Mouse (Mus musculus): ENCODE measurements around the gene Nfe2.
"Not testable (repeated sequence)": the region's sequence is repeated elsewhere in the genome, so short reads cannot be mapped to it uniquely, and the experiment has no call there.

The Nfe2 gene

GRCm38 (mm10) chr15:103284647-103285046 lies 26.4 kb upstream of the Nfe2 start:
- TF ChIP-seq NANOG (IDR thresholded peaks at IDR 0.05; ENCODE audit: borderline replicate concordance, low read length) (no peak), POU5F1 (IDR thresholded peaks at IDR 0.05; ENCODE audit: borderline replicate concordance, low read length) (no peak), CTCF (conservative IDR thresholded peaks at IDR 0.05; ENCODE audit: low read length) (no peak)
- H3K4me1 ChIP-seq (replicated peaks; ENCODE audit: low read depth, low read length): peaks cover 30% of the 10 kb centered on the region
- H3K27me3 ChIP-seq (ENCODE audit: insufficient read depth, low read length): no peaks in the 10 kb centered on the region
- no peak overlapping the region for H3K4me3 ChIP-seq (replicated peaks; ENCODE audit: low read length)
- H3K9me3 ChIP-seq (ENCODE audit: low read length): no peaks in the 10 kb centered on the region
- H3K36me3 ChIP-seq (ENCODE audit: insufficient read depth, low read length): peaks cover 59% of the 10 kb centered on the region

DNA sequence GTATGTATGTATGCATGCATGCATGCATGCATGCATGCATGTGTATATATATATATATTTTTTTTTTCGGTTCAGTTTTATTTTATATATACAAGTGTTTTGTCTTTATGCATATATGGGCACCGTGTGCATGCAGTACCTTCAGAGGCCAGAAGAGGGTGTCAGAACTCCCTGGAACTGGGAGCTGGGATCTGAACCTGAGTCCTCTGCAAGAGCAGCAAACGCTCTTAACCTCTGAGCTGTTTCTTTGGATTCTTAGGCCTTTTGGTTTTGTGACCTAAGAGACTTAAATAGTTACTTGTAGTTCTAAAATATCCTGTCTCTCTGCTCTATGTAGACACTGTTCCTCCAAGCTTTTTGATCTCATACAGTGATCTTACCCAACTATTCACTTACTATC lies 25.9 kb upstream of the Nfe2 start:
- no peaks in the 10 kb centered on the region for H3K9me3 ChIP-seq (ENCODE audit: low read length)
- no peaks in the 10 kb centered on the region for H3K27me3 ChIP-seq (ENCODE audit: insufficient read depth, low read length)
- H3K4me1 ChIP-seq (replicated peaks; ENCODE audit: low read depth, low read length): peaks cover 28% of the 10 kb centered on the region
- H3K36me3 ChIP-seq (ENCODE audit: insufficient read depth, low read length): peaks cover 53% of the 10 kb centered on the region
- no peak for TF ChIP-seq NANOG (IDR thresholded peaks at IDR 0.05; ENCODE audit: borderline replicate concordance, low read length)
- peak; percentile 93 for TF ChIP-seq CTCF (conservative IDR thresholded peaks at IDR 0.05; ENCODE audit: low read length)
- H3K4me3 ChIP-seq (replicated peaks; ENCODE audit: low read length): no peak overlapping the region

DNA sequence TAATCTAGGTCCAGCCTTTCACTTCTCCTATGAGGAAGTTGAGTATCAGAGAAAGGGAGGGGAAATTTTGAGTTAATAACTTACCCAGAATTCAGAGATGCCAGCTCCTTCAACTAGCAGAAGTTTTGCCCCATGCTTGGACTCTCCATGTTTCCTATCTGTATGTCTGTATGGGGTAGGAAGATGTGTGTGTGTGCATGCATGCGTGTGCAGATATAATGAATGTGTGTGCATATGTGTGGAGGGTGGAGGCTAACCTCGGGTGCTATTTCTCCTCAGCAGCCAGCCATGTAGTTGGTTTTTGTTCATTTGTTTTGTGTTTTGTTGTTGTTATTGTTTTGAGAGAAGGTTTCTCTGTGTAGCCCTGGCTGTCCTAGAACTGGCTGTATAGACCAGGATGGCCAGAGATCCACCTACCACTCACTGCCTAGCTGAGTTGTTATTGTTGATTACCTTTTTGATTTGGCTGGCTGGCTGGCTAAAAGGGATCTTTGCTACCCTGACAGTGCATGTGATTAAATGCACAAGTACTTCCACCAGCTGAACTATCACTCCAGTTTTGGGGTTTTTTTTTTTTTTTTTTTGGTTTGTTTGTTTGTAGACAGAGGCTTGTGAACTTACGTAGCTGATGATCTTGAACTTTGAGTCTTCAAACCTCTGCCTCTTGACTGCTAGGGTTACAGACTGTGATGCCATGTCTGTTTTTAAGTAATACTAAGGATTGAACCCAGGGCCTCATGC lies 23.4 kb upstream of the Nfe2 start:
- Histone ChIP-seq H3K36me3 (ENCODE audit: insufficient read depth, low read length) (peaks cover 54% of the 10 kb centered on the region), H3K4me3 (replicated peaks; ENCODE audit: low read length) (no peak overlapping the region), H3K27me3 (ENCODE audit: insufficient read depth, low read length) (no peaks in the 10 kb centered on the region), H3K9me3 (ENCODE audit: low read length) (no peaks in the 10 kb centered on the region), H3K4me1 (replicated peaks; ENCODE audit: low read depth, low read length) (peaks cover 47% of the 10 kb centered on the region)
- TF ChIP-seq CTCF (conservative IDR thresholded peaks at IDR 0.05; ENCODE audit: low read length) (no peak), POU5F1 (IDR thresholded peaks at IDR 0.05; ENCODE audit: borderline replicate concordance, low read length) (no peak), NANOG (IDR thresholded peaks at IDR 0.05; ENCODE audit: borderline replicate concordance, low read length) (no peak)

GRCm38 (mm10) chr15:103280817-103281464 lies 22.7 kb upstream of the Nfe2 start:
- peaks cover 47% of the 10 kb centered on the region for H3K4me1 ChIP-seq (replicated peaks; ENCODE audit: low read depth, low read length)
- H3K4me3 ChIP-seq (replicated peaks; ENCODE audit: low read length): no peak overlapping the region
- H3K27me3 ChIP-seq (ENCODE audit: insufficient read depth, low read length): no peaks in the 10 kb centered on the region
- peaks cover 50% of the 10 kb centered on the region for H3K36me3 ChIP-seq (ENCODE audit: insufficient read depth, low read length)
- TF ChIP-seq POU5F1 (IDR thresholded peaks at IDR 0.05; ENCODE audit: borderline replicate concordance, low read length) (no peak), CTCF (conservative IDR thresholded peaks at IDR 0.05; ENCODE audit: low read length) (peak; percentile 64)
- H3K9me3 ChIP-seq (ENCODE audit: low read length): no peaks in the 10 kb centered on the region

DNA sequence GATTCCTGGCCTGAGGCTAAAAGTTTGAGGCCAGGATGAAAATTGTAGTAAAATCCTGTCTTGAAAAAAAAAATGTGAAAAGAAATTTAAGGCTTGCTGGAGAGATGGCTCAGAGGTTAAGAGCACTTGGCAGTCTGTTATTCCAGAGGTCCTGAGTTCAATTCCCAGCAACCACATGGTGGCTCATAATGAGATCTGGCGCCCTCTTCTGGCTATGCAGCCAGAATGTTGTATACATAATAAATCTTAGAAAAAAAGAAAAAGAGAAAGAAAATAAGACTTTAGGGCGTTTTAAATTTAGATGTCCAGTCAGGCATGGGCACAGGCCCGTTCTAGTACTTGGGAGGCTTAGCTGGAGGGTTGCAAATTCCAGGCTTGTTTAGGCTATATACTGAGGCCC lies 21.5 kb upstream of the Nfe2 start:
- Histone ChIP-seq H3K27me3 (ENCODE audit: insufficient read depth, low read length) (no peaks in the 10 kb centered on the region), H3K9me3 (ENCODE audit: low read length) (no peaks in the 10 kb centered on the region), H3K4me1 (replicated peaks; ENCODE audit: low read depth, low read length) (peaks cover 40% of the 10 kb centered on the region), H3K4me3 (replicated peaks; ENCODE audit: low read length) (no peak overlapping the region), H3K36me3 (ENCODE audit: insufficient read depth, low read length) (peaks cover 38% of the 10 kb centered on the region)
- TF ChIP-seq CTCF (conservative IDR thresholded peaks at IDR 0.05; ENCODE audit: low read length) (peak; percentile 61), POU5F1 (IDR thresholded peaks at IDR 0.05; ENCODE audit: borderline replicate concordance, low read length) (no peak), NANOG (IDR thresholded peaks at IDR 0.05; ENCODE audit: borderline replicate concordance, low read length) (no peak)

- Histone ChIP-seq H3K36me3 (ENCODE audit: insufficient read depth, low read length) (peaks cover 35% of the 10 kb centered on the region), H3K4me1 (replicated peaks; ENCODE audit: low read depth, low read length) (peaks cover 53% of the 10 kb centered on the region), H3K9me3 (ENCODE audit: low read length) (no peaks in the 10 kb centered on the region), H3K4me3 (replicated peaks; ENCODE audit: low read length) (no peak overlapping the region), H3K27me3 (ENCODE audit: insufficient read depth, low read length) (no peaks in the 10 kb centered on the region)
- TF ChIP-seq CTCF (conservative IDR thresholded peaks at IDR 0.05; ENCODE audit: low read length): no peak
- no peak for TF ChIP-seq NANOG (IDR thresholded peaks at IDR 0.05; ENCODE audit: borderline replicate concordance, low read length)
- no peak for TF ChIP-seq POU5F1 (IDR thresholded peaks at IDR 0.05; ENCODE audit: borderline replicate concordance, low read length)
These were observed 19.7 kb upstream of the Nfe2 start for GRCm38 (mm10) chr15:103277949-103278348.

- H3K27me3 ChIP-seq (ENCODE audit: insufficient read depth, low read length); H3K9me3 ChIP-seq (ENCODE audit: low read length); H3K4me3 ChIP-seq (replicated peaks; ENCODE audit: low read length): not testable (repeated sequence)
- H3K4me1 ChIP-seq (replicated peaks; ENCODE audit: low read depth, low read length): peaks cover 52% of the 10 kb centered on the region
- H3K36me3 ChIP-seq (ENCODE audit: insufficient read depth, low read length): peaks cover 29% of the 10 kb centered on the region
These were observed 17.7 kb upstream of the Nfe2 start for GRCm38 (mm10) chr15:103275943-103276342.

GRCm38 (mm10) chr15:103272419-103273279 lies 14.4 kb upstream of the Nfe2 start, which contains the start of gene Copz1:
TSS of gene Copz1 (plus strand) at chr15:103272714.
- TF ChIP-seq POU5F1 (IDR thresholded peaks at IDR 0.05; ENCODE audit: borderline replicate concordance, low read length) (no peak), NANOG (IDR thresholded peaks at IDR 0.05; ENCODE audit: borderline replicate concordance, low read length) (no peak), CTCF (conservative IDR thresholded peaks at IDR 0.05; ENCODE audit: low read length) (no peak)
- H3K27me3 ChIP-seq (ENCODE audit: insufficient read depth, low read length): 0 out of 2 replicates have a peak, but pooled peaks cover 3% of the 10 kb centered on the region
- peaks cover 11% of the 10 kb centered on the region for H3K36me3 ChIP-seq (ENCODE audit: insufficient read depth, low read length)
- H3K4me3 ChIP-seq (replicated peaks; ENCODE audit: low read length): peak within 1 kb of the TSS; percentile 99
- no peaks in the 10 kb centered on the region for H3K9me3 ChIP-seq (ENCODE audit: low read length)
- peaks cover 32% of the 10 kb centered on the region for H3K4me1 ChIP-seq (replicated peaks; ENCODE audit: low read depth, low read length)
